Mouse (Mus musculus) hindbrain, postnatal 0 days (tissue): ENCODE results near the gene Rgsl1. TPM values are rescaled to one million over a fixed set of nuclear protein-coding genes. Genes with fewer than 3 reads are reported as not detected.
"Not testable (repeated sequence)": the region's sequence is repeated elsewhere in the genome, so short reads cannot be mapped to it uniquely, and the experiment has no call there.

Experiments used
- ATAC-seq: fragments of 200-750 bp; cut with Nextera tagmentation; 2 replicates; pipeline ENCODE4 v1.8.0; 2017; ENCODE audit warnings: mild to moderate bottlenecking, moderate TSS enrichment, moderate library complexity
- DNase-seq: peaks from one replicate; pipeline ENCODE4 v3.0.0-alpha.2; 2015; ENCODE audit warnings: low spot score
- H3K27ac ChIP-seq: fragments of 300-500 bp; sonication (generic); 2 replicates; pipeline ENCODE4 v1.5.1; 2014; ENCODE audit warnings: mild to moderate bottlenecking
- H3K27me3 ChIP-seq: fragments of 300-500 bp; sonication (generic); 2 replicates; pipeline ENCODE4 v1.6.1; 2014; ENCODE audit warnings: low read length, mixed read lengths; ENCODE audit not compliant: insufficient read depth
- H3K36me3 ChIP-seq: fragments of 300-500 bp; sonication (generic); 2 replicates; pipeline ENCODE4 v1.6.1; 2014; ENCODE audit warnings: low read length, mixed read lengths; ENCODE audit not compliant: insufficient read depth
- H3K4me1 ChIP-seq: fragments of 300-500 bp; sonication (generic); 2 replicates; pipeline ENCODE4 v1.6.1; 2014; ENCODE audit warnings: antibody characterized with exemption, low read length, mixed read lengths; ENCODE audit not compliant: insufficient read depth
- H3K4me2 ChIP-seq: fragments of 300-500 bp; sonication (generic); 2 replicates; pipeline ENCODE4 v1.6.1; 2014; ENCODE audit warnings: low read depth, mild to moderate bottlenecking, low read length, moderate library complexity, mixed read lengths
- H3K4me3 ChIP-seq: fragments of 300-500 bp; sonication (generic); 2 replicates; pipeline ENCODE4 v1.5.1; 2014; ENCODE audit warnings: low read length
- H3K9ac ChIP-seq: fragments of 300-500 bp; sonication (generic); replicated peaks from 2 replicates; pipeline ENCODE4 v1.6.1; 2014; ENCODE audit warnings: mild to moderate bottlenecking, low read length, moderate library complexity, mixed read lengths
- H3K9me3 ChIP-seq: fragments of 300-500 bp; sonication (generic); 2 replicates; pipeline ENCODE4 v1.6.1; 2016; ENCODE audit warnings: low read length, mixed read lengths
- CTCF ChIP-seq: IDR thresholded peaks from 2 replicates; pipeline ENCODE4 v1.5.1; 2016; ENCODE audit warnings: antibody characterized with exemption, control low read depth, low read depth
- WGBS: fragments of 180-500 bp; shearing (Covaris S2); extraction: QIAGEN DNeasy Blood & Tissue Kit; methylation state at CpG from one replicate; pipeline ENCODE4 v1.1.7; 2014; 5-methylcytosine and 5-hydroxymethylcytosine counted together
- polyA plus RNA-seq: library from polyadenylated mRNA; unstranded; fragments of >200 nt; fragmentation: Nextera tagmentation; extraction: Ambion mirVana; gene quantifications from 2 replicates; pipeline ENCODE4 v1.2.1, GENCODE M21; 2015
- total RNA-seq: library from RNA; depleted of rRNA; stranded (reverse); fragments of >200 nt; gene quantifications from 2 replicates; pipeline ENCODE4 v1.2.3, GENCODE M21; 2014; rRNA removed

The Rgsl1 gene
- 0.14 and 0.37 TPM in 2 replicates for total RNA-seq
- polyA plus RNA-seq: 0.31 and 0.37 TPM in 2 replicates

DNA sequence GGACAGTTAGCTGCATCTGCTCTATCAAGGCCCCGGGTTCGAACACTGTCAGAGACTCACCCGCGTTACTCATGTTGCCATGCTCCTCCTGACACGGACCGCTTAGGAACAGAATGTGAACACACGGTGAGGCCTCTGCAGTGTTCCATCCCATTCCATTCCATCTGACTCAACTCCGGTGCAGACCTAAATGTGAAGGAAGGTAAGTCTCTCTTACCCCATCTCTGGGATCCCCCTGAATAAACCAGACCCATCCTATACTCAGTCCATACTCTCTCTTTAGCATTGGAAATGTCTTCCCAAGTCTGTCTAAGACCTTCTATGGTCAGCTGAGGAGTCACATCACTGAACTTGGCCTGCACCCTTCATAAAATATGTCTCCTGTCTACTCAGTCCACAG is at the start of gene Rgsl1:
Gene Rgsl1 (minus strand): TSS at position 101 of the 400 bp plus-strand sequence.
- DNase-seq (no peak), ATAC-seq (no peak)
- TF ChIP-seq CTCF: no peak
- H3K4me2 ChIP-seq: no peak within 1 kb of the TSS
- H3K9me3 ChIP-seq: no peaks in the 10 kb centered on the region
- no peak within 1 kb of the TSS for H3K9ac ChIP-seq
- no peaks in the 10 kb centered on the region for H3K4me1 ChIP-seq
- H3K4me3 ChIP-seq: no peak within 1 kb of the TSS
- WGBS: 97% methylated on average over 8 of the region's 8 CpGs
- H3K27ac ChIP-seq: no peak within 1 kb of the TSS
- H3K36me3 ChIP-seq: no peaks in the 10 kb centered on the region
- no peaks in the 10 kb centered on the region for H3K27me3 ChIP-seq

DNA sequence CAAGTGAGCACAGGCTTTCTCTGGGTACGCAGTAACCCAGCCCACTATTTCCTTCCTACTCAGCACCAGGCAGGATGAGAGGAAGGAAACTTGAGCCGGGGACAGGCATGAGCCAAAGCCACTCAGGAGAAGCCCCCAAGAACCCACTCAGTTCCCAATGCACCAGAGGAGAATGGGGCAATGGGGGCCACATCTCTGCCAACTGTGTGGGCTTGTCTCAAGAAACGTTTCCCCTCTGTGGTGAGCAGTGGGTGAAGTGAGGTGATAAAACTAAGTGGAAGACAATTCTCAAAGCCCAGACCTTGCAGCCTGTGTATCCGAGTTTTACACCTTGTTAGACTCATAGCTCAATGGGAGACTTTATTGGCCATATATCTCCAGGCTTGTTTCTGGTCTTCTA is 47.5 kb upstream of the Rgsl1 start, which contains the start of gene Teddm1a:
Gene Teddm1a (plus strand): TSS at position 301 of the 400 bp plus-strand sequence.
- Histone ChIP-seq H3K27ac (no peak within 1 kb of the TSS), H3K4me1 (no peaks in the 10 kb centered on the region), H3K4me2 (no peak within 1 kb of the TSS), H3K9me3 (no peaks in the 10 kb centered on the region), H3K4me3 (no peak within 1 kb of the TSS), H3K36me3 (no peaks in the 10 kb centered on the region), H3K27me3 (no peaks in the 10 kb centered on the region), H3K9ac (no peak within 1 kb of the TSS)
- 68% methylated on average over 4 of the region's 4 CpGs for WGBS
- ATAC-seq: no peak
- DNase-seq: no peak
- no peak for TF ChIP-seq CTCF

DNA sequence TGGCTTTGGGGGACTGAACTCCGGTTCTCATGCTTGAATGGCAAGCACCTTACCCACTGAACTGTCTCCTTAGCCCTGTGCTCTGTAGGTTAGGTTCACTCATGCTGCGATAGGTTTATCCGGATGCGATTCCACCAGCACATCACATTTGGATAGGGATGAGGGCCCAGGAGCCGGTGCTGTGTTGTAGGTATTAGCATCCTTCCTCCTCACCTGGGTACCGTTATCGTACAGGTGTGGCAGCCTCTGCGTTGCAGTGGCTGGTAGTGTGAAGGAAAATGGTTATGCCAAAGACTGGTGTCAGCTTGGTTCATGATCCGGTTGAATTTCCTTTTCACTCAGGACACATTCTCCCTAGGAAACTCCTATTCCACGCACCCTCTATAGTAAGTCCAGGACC is 46.2 kb upstream of the Rgsl1 start:
- Histone ChIP-seq H3K9me3 (no peaks in the 10 kb centered on the region), H3K4me3 (no peak overlapping the region), H3K4me1 (no peaks in the 10 kb centered on the region), H3K9ac (no peak overlapping the region), H3K27me3 (no peaks in the 10 kb centered on the region), H3K4me2 (no peak overlapping the region), H3K27ac (no peak overlapping the region), H3K36me3 (no peaks in the 10 kb centered on the region)
- 96% methylated on average over 10 of the region's 10 CpGs for WGBS
- no peak for TF ChIP-seq CTCF
- ATAC-seq (no peak), DNase-seq (no peak)

DNA sequence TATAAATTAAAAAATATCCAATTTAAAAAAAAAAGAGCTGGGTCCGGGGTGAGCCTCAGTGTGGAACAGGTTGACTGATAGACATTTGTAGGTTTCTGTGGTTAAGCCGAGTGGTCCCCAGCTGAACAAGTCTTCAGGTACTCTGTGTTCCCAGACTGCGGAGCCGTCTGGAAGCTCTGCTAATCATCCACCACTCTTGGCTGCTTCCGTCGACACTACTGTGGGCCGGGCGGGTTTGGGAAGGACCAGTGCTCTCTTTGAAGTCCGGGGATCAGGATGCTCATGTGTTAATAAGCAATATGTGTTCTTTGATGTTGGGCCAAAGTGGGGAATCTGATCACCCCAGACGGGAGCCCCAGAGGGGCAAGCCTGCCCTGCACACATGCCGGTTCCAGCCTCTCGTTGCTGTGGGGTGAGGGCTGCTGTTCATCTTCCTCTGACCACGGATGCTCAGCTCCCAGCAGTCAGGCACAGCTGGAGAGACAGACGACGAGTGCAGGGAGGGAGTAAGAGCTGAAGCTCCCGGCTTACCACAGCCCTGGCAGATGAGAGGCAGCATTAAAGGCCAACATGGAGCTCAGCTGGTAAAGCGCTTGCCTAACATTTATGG is 42.2 kb upstream of the Rgsl1 start:
- DNase-seq: no peak
- H3K9ac ChIP-seq: no peak overlapping the region
- H3K27me3 ChIP-seq: no peaks in the 10 kb centered on the region
- ATAC-seq: no peak; the same call in 1 of the 2 replicates
- H3K9me3 ChIP-seq: no peaks in the 10 kb centered on the region
- no peak overlapping the region for H3K4me3 ChIP-seq
- 39% methylated on average over 17 of the region's 17 CpGs for WGBS
- H3K4me1 ChIP-seq: no peaks in the 10 kb centered on the region
- TF ChIP-seq CTCF: no peak
- H3K4me2 ChIP-seq: no peak overlapping the region
- no peaks in the 10 kb centered on the region for H3K36me3 ChIP-seq
- no peak overlapping the region for H3K27ac ChIP-seq

DNA sequence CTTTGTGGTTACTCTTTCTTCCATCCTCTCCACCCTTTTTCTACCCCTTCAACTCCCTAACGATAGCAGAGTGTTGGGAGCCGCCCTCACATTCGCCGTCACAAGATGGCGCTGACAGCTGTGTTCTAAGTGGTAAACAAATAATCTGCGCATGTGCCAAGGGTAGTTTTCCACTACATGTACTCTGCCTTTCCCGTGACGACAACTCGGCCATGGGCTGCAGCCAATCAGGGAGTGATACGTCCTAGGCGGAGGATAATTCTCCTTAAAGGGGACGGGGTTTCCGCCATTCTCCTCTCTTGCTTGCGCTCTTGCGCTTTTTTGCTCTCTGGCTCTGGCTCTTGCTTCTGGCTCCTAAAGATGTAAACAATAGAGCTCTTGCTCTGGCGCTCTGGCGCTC is 36.4 kb upstream of the Rgsl1 start:
- H3K9me3 ChIP-seq, H3K9ac ChIP-seq, H3K4me2 ChIP-seq, H3K27ac ChIP-seq, ATAC-seq, H3K4me3 ChIP-seq, H3K36me3 ChIP-seq, H3K27me3 ChIP-seq, H3K4me1 ChIP-seq, DNase-seq: not testable (repeated sequence)
- WGBS: 98% methylated on average over 17 of the region's 17 CpGs

DNA sequence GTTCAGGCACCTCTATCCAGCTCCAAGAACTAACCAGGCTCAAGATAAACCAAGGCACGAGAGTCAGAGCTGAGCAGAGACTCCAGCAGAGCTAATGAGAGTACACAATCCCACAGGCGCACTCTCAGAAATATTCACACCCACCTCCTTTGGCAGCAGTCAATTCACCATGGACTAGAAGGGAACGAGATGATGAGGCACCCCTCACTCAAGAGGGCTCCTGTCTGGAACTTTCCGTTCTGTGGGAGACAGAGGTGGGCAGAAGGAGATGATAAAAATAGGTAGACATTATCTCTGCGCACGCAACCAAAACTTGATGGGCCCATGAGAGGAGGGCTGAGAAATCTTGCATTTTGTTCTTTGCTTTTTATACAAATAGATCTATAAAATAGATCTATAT is 30.1 kb upstream of the Rgsl1 start, which contains the start of gene Teddm1b:
Gene Teddm1b (plus strand): TSS at position 301 of the 400 bp plus-strand sequence.
- no peak within 1 kb of the TSS for H3K9ac ChIP-seq
- 84% methylated on average over 6 of the region's 6 CpGs for WGBS
- DNase-seq: no peak
- H3K4me2 ChIP-seq: no peak within 1 kb of the TSS
- no peak within 1 kb of the TSS for H3K27ac ChIP-seq
- no peaks in the 10 kb centered on the region for H3K9me3 ChIP-seq
- H3K4me1 ChIP-seq: no peaks in the 10 kb centered on the region
- H3K27me3 ChIP-seq: no peaks in the 10 kb centered on the region
- TF ChIP-seq CTCF: no peak
- ATAC-seq: no peak
- no peaks in the 10 kb centered on the region for H3K36me3 ChIP-seq
- no peak within 1 kb of the TSS for H3K4me3 ChIP-seq

DNA sequence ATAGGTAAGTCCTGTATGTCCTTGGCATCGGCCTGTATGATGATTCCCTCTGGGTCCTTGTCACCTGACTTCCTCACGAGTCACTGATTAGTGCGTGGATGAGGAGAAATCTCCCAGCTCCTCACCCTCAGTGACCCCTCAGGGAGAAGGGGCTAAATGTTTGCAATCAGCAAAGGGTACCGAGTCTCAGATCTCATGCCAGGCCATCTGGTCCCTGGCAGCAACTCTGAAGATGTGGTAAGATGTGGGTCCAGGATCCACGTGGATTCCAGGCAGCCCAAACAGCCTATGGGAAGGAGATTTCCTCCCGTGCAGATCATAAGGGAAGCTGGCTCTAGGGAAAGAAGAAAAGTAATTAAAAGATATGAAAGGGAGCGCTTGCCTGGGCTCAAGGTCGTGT is 12.0 kb upstream of the Rgsl1 start:
- ATAC-seq (no peak), DNase-seq (peak; percentile 2)
- Histone ChIP-seq H3K9ac (no peak overlapping the region), H3K4me3 (no peak overlapping the region), H3K27me3 (no peaks in the 10 kb centered on the region), H3K9me3 (no peaks in the 10 kb centered on the region), H3K36me3 (no peaks in the 10 kb centered on the region), H3K27ac (no peak overlapping the region), H3K4me2 (no peak overlapping the region), H3K4me1 (no peaks in the 10 kb centered on the region)
- WGBS: 60% methylated on average over 8 of the region's 8 CpGs
- TF ChIP-seq CTCF: no peak

DNA sequence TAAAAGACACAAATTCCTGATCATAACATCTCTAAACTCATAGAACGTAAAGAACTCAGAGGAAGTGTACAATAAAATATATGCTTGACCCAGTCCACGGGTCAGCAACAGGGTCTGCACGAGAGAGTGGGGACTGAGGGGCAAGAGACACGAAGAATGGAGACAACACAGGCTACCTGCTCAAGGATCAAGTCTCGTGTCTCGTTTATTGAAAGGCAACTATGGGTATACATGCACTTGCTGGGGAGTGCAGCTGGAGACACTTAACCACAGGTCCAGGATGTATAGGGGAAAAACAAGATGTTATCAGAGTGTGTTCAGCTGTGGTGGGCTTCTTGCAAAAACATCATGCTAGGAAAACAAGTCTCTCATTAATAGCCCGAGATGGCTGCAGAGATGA is 8.8 kb upstream of the Rgsl1 start:
- not testable (repeated sequence) for H3K4me2 ChIP-seq, H3K4me3 ChIP-seq, DNase-seq, H3K36me3 ChIP-seq, H3K9me3 ChIP-seq, H3K27ac ChIP-seq, H3K4me1 ChIP-seq, ATAC-seq, H3K27me3 ChIP-seq, H3K9ac ChIP-seq
- 85% methylated on average over 7 of the region's 7 CpGs for WGBS
